Mouse (Mus musculus) splenic B cell, adult 2 months (primary cell): ENCODE results near the gene Mlf2.
A peak's percentile ranks its signal among the peaks of the same experiment; 100 is the strongest.

Source experiments
- DNase-seq: peaks from one replicate; pipeline ENCODE4 v3.0.0-alpha.2; 2011; ENCODE audit warnings: low read depth, low spot score
- H3K27me3 ChIP-seq: 2 replicates; pipeline ENCODE4 v1.6.1; 2012; ENCODE audit warnings: mild to moderate bottlenecking, low read length, moderate library complexity, mixed read lengths; ENCODE audit not compliant: control insufficient read depth, poor library complexity, insufficient read depth, severe bottlenecking
- H3K36me3 ChIP-seq: 2 replicates; pipeline ENCODE4 v1.6.1; 2012; ENCODE audit warnings: mild to moderate bottlenecking, low read length, moderate library complexity, mixed read lengths; ENCODE audit not compliant: control insufficient read depth, poor library complexity, insufficient read depth, severe bottlenecking

Gene Mlf2

DNA sequence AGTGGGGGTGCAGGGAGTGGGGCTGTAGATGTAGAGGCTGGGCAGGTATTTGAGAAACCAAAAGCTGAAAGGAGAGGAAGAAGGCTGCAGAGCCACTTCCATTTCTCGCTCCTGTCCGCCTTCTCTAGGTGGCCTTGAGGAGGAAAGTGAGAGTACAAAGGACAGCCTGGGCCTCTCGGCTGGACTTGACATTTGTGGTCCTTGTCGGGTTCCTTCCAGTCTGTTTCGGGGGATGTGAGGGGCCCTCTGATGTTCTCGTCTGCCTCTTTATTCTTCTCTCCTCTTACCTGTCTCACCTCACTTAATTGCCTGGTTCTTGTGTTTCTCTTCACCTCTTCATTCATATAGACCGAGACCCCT, 12.9 kb upstream of the Mlf2 start:
- no peaks in the 10 kb centered on the region for H3K36me3 ChIP-seq
- no peak for DNase-seq
- no peaks in the 10 kb centered on the region for H3K27me3 ChIP-seq

DNA sequence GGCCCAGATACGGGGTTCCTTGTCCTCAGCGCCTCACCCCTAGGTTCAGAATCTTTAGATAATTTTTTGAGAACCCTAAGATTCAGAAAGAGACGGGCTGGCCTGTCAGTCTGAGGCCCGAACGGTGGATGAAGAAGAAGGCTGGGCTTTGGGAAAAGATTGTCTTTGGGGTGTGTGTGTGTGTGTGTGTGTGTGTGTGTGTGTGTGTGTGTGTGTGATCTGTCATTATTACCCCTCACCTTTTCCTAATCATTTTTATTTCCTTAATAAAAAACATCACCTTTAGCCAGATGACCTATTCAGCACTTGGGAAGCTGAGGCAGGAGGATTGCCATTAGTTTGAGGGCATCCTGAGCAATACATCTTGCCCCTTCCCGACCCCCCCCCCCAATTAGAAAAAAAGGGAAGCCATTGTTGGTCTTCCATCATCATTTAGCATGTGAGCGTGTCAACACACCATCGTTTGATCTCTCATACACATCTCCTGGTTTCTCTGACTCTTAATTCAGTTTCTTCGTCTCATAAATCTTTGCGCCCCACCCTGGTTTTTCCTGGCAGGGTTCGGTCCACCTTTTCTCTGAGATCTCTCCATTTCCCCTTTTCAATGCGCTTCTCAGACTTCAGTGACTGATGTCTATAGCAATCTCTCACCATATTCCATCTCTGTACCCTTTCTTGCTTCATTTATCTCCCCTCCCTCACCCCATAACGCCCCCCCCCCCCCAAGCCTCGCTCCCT, 12.1 kb upstream of the Mlf2 start:
- DNase-seq: no peak
- H3K36me3 ChIP-seq: no peaks in the 10 kb centered on the region
- H3K27me3 ChIP-seq: no peaks in the 10 kb centered on the region

DNA sequence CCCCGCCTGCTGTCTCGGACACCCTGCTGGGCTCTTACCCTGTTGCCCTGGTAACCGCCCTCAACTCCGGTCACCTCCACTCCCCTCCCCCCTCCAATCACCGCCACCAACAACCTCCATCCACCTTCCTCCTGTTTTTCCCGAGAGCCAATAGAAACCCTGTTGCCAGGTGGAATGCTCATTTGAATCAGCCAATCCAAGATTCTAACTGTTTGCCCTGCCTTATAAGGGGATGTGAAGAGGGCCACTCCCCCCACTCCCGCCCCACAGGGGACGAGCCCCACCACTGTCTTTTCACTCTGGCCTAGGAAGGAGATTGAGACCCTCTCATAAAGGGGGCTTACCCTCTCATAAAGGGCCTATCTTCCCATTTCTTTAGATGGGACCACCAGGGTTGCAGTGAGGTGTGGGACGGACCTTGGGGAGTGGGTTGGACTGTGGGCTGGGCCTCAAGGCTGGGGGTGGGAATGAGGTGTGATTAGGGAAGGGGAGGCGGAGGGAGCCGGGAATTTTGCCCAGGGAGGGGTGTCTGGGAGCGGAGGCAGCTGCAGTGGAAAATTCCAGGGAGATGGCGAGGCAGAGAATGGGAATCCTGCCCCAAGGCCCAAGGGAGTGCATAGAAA, 11.4 kb upstream of the Mlf2 start, which contains the start of gene Ptms:
Gene Ptms (minus strand): TSS at position 409 of the 623 bp plus-strand sequence.
- DNase-seq: peak; percentile 84
- Histone ChIP-seq H3K27me3 (no peaks in the 10 kb centered on the region), H3K36me3 (no peaks in the 10 kb centered on the region)

DNA sequence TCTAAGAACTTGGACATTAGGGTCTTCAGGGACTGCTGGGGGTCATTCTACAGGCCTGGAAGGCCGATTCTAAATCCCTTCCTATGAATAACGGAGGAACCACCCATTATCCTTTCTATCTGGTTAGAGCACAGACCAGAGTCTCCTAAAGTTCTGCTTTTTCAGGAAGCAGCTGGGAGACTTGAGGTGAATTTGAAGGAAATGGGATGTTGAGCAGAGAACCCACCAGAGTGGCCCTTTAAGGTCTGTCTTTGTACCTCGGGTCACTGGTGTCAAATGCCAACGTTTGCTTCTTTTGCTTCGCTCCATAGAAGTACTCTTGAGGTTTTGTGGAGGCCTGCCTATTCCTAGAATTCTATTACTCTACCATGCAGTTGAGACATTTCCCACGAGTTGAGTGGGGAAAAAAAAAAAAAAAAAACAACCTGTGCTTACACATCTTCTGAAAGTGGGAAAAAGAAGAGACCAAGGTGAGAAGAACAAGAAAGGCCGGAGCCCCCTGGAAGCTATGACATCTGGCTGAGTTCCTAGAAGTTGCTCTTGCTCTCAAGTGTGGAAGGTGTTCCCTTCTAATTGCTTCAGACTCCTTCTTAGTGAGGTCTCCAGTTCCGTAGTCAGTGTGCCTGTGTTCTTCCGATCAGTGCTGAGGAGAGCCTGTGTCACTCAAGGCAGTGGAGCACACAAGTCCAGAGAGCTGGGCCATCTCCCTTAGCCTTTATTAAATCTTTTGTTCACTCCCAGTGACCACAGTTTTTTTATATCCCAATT, 10.7 kb upstream of the Mlf2 start:
- H3K27me3 ChIP-seq: no peaks in the 10 kb centered on the region
- DNase-seq: no peak
- H3K36me3 ChIP-seq: no peaks in the 10 kb centered on the region

DNA sequence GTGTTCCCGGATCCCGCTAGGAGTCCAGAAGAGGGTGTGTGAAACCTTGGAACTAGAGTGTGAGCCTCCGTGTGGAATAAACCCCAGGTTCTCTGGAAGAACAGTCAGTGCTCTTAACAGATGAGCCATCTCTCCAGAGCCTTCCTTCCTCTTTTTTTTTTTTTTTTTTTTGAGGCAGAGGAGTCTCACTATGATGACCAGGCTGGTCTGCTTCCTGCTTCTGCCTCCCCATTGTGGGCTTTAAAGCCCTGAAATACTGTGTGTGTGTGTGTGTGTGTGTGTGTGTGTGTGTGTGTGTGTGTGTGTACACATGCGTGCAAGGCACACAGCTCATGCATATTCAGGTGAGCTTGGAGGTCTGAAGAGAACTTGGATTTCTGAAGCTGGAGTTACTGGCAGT, 9.6 kb upstream of the Mlf2 start:
- Histone ChIP-seq H3K27me3 (no peaks in the 10 kb centered on the region; the same call in 1 of the 2 replicates), H3K36me3 (no peaks in the 10 kb centered on the region)
- DNase-seq: peak; percentile 52

DNA sequence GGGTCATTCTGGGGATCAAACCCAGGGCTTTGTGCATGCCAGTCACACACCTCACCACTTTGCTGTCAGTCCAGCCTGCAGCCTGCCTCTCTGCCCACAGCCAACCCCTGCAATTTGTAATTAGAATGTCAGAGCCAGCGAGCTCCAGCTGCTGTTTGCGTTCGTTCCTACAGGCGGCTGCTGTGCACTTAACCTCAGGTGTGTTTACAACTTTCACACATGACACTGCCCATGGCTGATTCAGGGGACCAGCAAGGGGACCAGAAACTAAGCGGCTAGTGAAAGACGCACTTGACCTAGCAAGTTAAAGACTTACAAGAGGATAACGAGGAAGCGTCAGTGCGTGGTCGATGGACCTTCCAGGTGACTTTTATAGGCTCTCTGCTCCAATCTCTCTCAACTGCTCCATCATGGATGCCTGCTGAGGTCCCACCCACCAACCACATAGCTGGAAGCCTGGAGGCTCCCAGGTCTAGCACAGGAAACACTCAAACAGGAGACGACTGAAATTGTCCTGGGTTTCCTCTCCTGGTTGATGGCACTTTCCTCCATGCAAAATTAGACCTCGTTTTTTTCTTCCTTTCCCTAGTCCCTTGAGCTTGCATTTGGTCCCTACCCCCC, 5.9 kb upstream of the Mlf2 start:
- Histone ChIP-seq H3K27me3 (no peaks in the 10 kb centered on the region; the same call in 1 of the 2 replicates), H3K36me3 (no peaks in the 10 kb centered on the region)
- no peak for DNase-seq

DNA sequence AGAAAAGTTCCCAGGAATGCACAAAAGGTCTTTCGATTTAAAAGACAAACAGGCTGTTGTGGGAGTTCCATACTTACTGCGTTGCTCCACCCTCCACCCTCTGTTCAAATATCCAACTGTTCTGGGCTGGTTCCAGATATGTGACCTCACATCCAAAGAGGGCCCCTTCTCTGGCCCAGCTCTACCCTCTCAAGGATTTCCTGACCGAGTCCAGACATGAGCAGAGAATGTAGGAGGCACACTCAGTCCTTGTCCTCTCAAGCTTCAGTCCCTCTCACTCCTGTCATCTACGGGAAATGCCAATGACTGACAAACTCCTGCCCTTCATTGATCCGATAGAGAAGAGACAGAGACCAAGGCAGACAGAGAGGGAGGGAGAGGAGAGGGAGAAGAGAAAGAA, 5.2 kb upstream of the Mlf2 start:
- no peaks in the 10 kb centered on the region; the same call in 1 of the 2 replicates for H3K27me3 ChIP-seq
- DNase-seq: no peak
- no peaks in the 10 kb centered on the region for H3K36me3 ChIP-seq

DNA sequence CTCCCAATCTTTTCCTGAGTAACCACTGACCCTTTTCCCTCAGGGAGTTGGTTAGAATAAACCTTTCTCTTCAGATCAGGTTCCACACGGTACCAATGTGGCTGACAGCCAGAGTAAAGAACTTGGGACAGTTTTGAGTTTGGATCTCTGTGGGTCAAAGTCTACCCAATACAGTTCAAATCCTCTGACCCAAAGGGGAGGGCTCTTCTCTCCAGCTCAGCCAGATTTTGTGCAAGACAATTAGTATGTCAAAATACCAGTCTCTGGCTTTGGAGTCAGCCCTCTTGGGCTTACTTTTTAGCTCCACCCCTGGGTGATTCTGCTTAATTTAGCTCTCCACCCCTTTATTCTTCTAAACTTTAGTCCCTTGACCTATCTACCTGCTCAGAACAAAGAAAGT, 955 bp upstream of the Mlf2 start:
- H3K27me3 ChIP-seq: no peaks in the 10 kb centered on the region; the same call in 1 of the 2 replicates
- H3K36me3 ChIP-seq: peaks cover 9% of the 10 kb centered on the region
- no peak for DNase-seq

DNA sequence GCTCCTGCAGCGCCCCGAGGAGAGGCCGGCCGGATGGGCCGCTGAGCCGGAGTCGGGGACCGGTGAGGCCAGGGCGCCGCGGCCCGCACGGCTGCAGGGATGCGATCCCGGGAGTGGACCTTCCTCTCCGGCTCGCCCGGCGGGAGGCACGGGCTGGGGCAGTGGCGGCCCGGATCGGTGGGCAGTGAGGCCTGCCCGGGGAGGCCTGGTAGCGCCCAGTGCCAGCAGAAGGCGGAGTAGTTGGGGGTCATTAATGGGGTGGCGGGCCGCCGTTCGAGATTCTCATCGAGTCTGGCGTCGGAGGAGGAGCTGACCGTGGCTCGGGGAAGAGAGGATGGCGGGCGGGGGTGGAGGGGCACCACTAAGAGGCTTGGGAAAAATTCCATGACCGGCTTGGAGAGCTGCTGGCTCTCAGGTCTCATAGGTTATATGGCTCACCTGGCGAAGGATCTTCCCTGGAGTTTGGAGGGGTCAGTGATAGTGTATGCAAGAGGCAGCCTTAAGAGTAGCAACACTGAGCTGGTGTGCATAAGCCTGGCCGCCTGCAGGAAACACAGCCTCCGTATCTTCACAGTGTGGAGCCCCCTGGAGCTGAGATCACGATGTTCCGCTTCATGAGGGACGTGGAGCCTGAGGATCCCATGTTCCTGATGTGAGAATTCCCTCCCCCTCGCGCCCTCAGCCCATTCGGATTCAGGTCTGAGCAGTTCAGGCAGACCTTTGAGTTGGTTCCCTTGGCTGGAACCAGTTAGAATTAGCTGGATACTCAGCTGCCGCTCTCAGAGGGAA, 533 bp downstream of the Mlf2 start:
- no peaks in the 10 kb centered on the region; the same call in 1 of the 2 replicates for H3K27me3 ChIP-seq
- DNase-seq: peak; percentile 32
- H3K36me3 ChIP-seq: peaks cover 11% of the 10 kb centered on the region

DNA sequence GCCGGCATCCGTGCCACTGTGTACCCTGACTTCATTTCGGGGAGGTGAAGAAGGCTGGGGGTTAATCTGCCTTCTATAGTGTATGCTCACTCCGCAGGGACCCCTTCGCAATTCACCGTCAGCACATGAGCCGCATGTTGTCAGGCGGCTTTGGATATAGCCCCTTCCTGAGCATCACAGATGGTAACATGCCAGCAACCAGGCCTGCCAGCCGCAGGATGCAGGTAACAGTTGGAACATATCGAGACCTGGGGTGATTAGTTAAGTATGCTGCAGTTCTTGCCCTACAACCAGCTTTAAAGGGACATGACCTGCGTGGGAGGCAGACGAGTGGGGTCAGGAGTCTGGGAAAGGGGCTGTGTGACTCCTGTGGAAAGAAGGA, 1.1 kb downstream of the Mlf2 start:
- Histone ChIP-seq H3K27me3 (no peaks in the 10 kb centered on the region; the same call in 1 of the 2 replicates), H3K36me3 (peaks cover 11% of the 10 kb centered on the region)
- DNase-seq: no peak

DNA sequence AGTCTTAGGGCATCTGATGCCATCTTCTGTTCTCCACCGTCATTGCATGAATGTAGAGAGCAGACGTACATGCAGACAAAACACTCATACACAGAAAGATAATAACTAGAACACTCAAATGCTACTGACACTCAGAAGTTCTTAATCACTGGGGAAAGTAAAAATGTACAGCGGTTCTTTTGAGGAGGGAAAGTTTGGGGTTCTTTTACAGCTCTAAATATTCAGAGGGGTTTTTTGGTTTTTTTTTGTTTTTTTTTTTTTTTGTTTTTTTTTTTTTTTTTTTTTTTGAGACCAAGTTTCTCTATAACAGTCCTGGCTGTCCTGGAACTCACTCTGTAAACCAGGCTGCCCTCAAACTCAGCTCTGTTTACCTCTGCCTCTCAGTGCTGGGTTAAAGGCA, 1.9 kb downstream of the Mlf2 start:
- no peak for DNase-seq
- H3K36me3 ChIP-seq: peaks cover 11% of the 10 kb centered on the region
- H3K27me3 ChIP-seq: no peaks in the 10 kb centered on the region; the same call in 1 of the 2 replicates

DNA sequence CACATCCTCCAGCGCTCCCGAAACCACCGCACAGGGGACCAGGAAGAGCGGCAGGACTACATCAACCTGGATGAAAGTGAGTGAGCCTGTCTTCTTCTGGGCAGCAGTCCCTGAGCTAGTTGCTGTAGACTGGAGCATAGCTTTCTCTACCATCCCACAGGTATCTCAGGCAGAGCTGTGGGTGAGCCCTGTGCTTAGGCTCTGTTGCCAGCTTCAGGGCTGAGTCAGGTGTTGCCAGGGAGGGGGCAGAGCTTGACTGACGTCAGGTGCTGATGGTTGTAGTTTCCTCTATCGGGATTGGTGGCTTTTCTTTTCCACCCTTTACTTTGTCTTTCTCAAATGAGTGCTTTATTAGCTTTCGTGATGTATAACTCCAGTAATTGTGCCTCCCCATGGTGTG, 3.5 kb downstream of the Mlf2 start:
- DNase-seq: no peak
- no peaks in the 10 kb centered on the region; the same call in 1 of the 2 replicates for H3K27me3 ChIP-seq
- H3K36me3 ChIP-seq: peaks cover 11% of the 10 kb centered on the region

DNA sequence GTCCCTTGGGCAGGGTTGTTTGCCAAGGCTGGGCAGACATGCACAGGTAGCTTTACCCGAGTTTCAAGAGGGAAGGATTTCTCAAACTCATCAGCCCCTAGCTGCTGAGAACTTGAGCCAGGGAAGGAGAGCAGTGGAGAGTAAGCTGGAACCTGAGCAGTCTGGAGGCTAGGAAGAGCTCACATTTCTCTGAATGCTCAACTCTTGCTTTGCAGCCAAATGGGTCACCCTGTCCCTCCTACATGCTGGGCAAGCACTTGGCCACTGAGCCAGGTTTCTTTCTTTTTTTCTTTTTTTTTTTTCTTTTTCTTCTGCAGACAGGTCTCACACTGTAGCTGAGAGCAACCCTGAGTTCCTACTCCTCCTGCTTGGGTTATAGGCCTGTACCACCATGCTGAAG, 5.5 kb downstream of the Mlf2 start:
- Histone ChIP-seq H3K36me3 (peaks cover 11% of the 10 kb centered on the region), H3K27me3 (no peaks in the 10 kb centered on the region; the same call in 1 of the 2 replicates)
- no peak for DNase-seq

DNA sequence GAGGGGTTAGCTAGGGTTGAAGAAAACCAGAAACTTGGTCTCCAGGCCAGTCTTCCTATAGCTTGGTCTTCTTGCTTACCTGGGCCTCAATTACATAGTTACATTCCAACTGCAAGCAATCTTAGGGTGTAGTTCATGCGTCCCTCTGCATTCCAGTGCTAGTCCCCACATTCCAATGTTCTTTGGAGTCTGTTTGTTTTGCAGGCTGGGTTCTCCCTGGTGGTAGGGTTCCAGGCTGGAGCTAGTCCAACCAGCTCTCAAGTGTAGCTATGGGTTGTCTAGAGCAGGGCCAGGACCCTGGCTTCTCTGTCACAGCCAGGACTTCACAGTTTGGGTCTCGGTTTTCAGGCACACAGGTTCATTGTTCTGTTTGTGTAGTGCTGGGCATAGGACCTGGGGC, 6.3 kb downstream of the Mlf2 start:
- no peak for DNase-seq
- no peaks in the 10 kb centered on the region; the same call in 1 of the 2 replicates for H3K27me3 ChIP-seq
- peaks cover 11% of the 10 kb centered on the region for H3K36me3 ChIP-seq
